Mouse (Mus musculus): ENCODE measurements around the gene Sltm. TPM values are rescaled to one million over a fixed set of nuclear protein-coding genes. Genes with fewer than 3 reads are reported as not detected.
"Not testable (repeated sequence)": the region's sequence is repeated elsewhere in the genome, so short reads cannot be mapped to it uniquely, and the experiment has no call there.

The Sltm gene
- total RNA-seq, 1 experiment from 2014 or later = 161 TPM

- no peak for ATAC-seq (ENCODE audit: extremely low read depth, insufficient number of reproducible peaks, low FRiP score, poor library complexity, severe bottlenecking)
Observed at GRCm38 (mm10) chr9:70544831-70545230, 2.3 kb downstream of the Sltm start.

DNA sequence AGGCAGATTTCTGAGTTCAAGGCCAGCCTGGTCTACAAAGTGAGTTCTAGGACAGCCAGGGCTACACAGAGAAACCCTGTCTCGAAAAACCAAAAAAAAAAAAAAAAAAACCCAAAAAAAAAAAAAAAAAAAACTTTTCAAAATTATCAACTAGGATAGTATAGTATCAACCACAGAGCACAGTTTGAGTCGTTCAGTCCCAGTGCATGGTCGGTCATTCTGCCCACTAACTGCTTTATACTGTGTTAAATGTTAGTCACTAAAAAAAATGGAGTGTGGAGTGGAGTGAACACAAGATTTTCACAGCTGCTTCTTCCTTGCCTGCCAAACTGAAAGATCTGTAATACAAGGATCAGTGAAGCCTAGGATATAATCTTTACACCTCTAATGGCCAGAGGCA lies 4.0 kb downstream of the Sltm start:
- ATAC-seq (ENCODE audit: extremely low read depth, insufficient number of reproducible peaks, low FRiP score, poor library complexity, severe bottlenecking) = not testable (repeated sequence)

GRCm38 (mm10) chr9:70548304-70548703 lies 5.8 kb downstream of the Sltm start:
- no peak for ATAC-seq (ENCODE audit: extremely low read depth, insufficient number of reproducible peaks, low FRiP score, poor library complexity, severe bottlenecking)

- ATAC-seq (ENCODE audit: extremely low read depth, insufficient number of reproducible peaks, low FRiP score, poor library complexity, severe bottlenecking) = no peak
Observed at GRCm38 (mm10) chr9:70551524-70551923, 9.0 kb downstream of the Sltm start.

GRCm38 (mm10) chr9:70552233-70552632 lies 9.7 kb downstream of the Sltm start:
- not testable (repeated sequence) for ATAC-seq (ENCODE audit: extremely low read depth, insufficient number of reproducible peaks, low FRiP score, poor library complexity, severe bottlenecking)

DNA sequence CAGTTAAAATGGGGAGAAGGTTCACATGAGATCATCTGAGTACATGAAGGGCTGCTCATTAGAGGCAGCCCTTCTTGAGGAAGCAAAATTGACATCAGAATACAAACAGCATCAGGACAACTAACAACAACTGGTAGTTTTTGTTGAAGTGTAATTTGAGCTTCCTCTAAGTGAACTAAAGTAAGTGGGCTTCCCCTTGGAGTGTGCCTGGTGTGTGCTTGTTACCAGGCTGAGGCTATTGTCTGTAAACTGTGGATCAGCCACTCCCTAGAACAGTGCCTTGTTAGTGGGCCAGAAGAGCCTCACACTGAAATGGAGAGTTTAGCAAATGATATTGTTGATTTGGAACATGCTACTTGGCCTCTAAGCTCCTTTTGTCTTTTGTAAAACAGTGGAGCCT lies 12.9 kb downstream of the Sltm start:
- no peak for ATAC-seq (ENCODE audit: extremely low read depth, insufficient number of reproducible peaks, low FRiP score, poor library complexity, severe bottlenecking)

- no peak for ATAC-seq (ENCODE audit: extremely low read depth, insufficient number of reproducible peaks, low FRiP score, poor library complexity, severe bottlenecking)
Observed at GRCm38 (mm10) chr9:70556796-70557195, 14.2 kb downstream of the Sltm start.

DNA sequence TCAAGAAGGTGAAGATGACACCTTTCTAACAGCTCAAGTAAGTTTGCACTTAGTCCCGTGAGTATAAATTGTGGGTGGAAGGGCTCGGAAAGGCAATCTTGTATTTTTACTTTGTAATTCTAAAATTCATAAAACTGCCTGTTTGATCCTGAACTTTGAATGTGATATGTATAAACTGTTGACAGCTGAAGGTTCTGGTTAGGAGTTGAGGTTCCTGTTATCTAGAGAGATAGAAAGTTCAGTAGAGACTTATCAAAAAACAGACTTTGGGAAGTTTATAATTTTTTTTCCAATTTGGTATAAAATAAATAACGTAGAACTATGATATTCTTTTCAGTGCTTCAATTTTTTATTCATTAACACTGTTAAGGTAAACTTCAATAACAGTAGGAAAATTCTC lies 20.3 kb downstream of the Sltm start:
- ATAC-seq (ENCODE audit: extremely low read depth, insufficient number of reproducible peaks, low FRiP score, poor library complexity, severe bottlenecking) = no peak

GRCm38 (mm10) chr9:70567651-70568050 lies 25.1 kb downstream of the Sltm start:
- ATAC-seq (ENCODE audit: extremely low read depth, insufficient number of reproducible peaks, low FRiP score, poor library complexity, severe bottlenecking) = no peak

DNA sequence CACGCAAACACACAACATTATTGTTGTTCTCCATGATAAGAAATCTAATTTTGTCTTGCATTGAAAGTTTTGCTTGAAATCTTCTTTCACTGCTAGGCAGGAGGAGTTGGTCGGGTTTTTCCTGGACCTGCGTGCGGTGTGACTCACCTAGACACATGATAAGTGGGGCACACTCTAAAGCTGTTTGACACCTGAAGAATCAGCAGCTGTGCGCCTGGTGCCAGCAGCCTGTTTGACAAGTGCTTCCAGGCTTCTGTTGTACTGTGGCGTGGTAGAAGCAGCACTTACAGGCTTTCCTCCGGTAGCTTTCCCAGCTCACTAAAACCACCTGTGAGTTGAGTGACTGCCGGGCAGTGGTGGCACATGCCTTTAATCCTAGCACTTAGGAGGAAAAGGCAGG lies 27.8 kb downstream of the Sltm start:
- no peak for ATAC-seq (ENCODE audit: extremely low read depth, insufficient number of reproducible peaks, low FRiP score, poor library complexity, severe bottlenecking)

GRCm38 (mm10) chr9:70578123-70578522 lies 35.6 kb downstream of the Sltm start:
- ATAC-seq (ENCODE audit: extremely low read depth, insufficient number of reproducible peaks, low FRiP score, poor library complexity, severe bottlenecking) = no peak

DNA sequence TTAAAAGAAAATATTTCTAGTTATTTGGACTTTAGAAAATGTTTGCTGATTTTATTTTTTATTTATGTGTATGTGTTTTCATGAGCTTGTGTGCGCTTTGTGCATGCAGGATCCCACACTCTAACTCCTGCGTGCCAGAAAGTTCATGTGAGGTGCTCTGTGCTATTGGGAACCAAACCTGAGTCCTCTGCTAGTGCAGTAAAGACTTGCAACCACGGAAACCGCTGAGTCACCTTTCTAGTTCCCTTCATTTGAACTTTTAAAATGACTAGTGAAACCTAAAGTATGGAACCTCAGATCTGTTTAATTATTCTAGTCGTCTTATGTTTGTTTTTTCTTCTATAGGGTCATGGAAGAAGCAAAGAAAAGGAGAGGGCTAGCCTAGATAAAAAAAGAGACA lies 38.4 kb downstream of the Sltm start:
- no peak for ATAC-seq (ENCODE audit: extremely low read depth, insufficient number of reproducible peaks, low FRiP score, poor library complexity, severe bottlenecking)

DNA sequence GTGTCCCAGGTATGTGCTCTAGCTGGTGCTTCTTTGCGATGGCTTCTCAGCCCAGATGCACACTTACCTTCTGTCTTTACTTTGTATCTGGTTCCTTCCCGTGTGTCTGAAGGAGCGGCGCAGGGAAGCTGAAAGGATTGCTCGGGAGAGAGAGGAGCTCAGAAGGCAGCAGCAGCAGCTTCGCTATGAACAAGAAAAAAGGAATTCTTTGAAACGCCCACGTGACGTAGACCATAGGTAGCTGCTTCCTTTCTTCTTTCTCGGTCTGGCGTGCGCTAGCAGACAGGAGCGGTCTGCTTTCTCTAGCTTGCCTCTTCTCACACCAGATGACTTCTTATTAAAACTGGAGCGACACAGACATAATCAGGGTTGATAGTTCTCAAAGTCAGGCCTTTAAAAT lies 42.1 kb downstream of the Sltm start:
- ATAC-seq (ENCODE audit: extremely low read depth, insufficient number of reproducible peaks, low FRiP score, poor library complexity, severe bottlenecking) = no peak

- ATAC-seq (ENCODE audit: extremely low read depth, insufficient number of reproducible peaks, low FRiP score, poor library complexity, severe bottlenecking) = peak; percentile 45; the same call in 1 of the 2 replicates
Observed at GRCm38 (mm10) chr9:70585172-70585571, 42.6 kb downstream of the Sltm start.

DNA sequence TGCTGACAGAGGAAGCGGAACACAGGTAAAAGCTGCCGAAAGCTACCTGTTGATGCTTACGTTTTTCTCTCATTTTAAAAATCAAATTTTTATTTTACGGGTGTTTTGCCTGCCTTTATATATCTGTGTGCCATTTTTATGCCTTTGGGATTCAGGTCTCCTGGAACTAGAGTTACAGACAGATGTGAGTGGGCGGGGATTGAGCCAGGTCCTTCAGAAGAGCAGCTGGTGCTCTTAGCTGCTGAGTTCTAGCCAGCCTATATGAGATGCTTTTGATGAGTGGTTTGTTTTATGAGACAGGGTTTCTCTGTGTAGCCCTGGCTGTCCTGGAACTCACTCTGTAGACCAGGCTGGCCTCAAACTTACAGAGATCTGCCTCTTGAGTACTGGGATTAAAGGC lies 44.6 kb downstream of the Sltm start:
- ATAC-seq (ENCODE audit: extremely low read depth, insufficient number of reproducible peaks, low FRiP score, poor library complexity, severe bottlenecking) = no peak

DNA sequence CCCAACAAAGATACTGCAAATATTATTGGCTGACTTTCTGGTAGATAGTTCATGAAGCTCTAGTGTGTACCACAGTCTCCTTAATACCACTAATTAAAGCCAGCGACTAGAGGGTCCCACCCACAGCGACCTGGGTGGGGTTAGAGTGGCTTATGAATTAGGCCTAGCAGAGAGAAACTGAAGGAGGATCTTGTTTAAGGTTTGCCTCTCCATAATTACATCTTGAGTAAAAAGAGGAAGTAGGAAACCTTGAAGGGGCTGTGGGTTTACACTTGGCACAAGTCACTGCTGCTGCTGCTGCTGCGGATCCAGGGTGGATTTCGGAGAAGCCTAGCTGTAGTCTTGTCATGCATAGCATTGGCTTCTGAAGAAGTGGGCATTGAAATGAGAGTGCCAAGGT lies 48.2 kb downstream of the Sltm start:
- peak; percentile 36; the same call in 1 of the 2 replicates for ATAC-seq (ENCODE audit: extremely low read depth, insufficient number of reproducible peaks, low FRiP score, poor library complexity, severe bottlenecking)

- no peak for ATAC-seq (ENCODE audit: extremely low read depth, insufficient number of reproducible peaks, low FRiP score, poor library complexity, severe bottlenecking)
Observed at GRCm38 (mm10) chr9:70591486-70591885, 48.9 kb downstream of the Sltm start.

- no peak for ATAC-seq (ENCODE audit: extremely low read depth, insufficient number of reproducible peaks, low FRiP score, poor library complexity, severe bottlenecking)
Observed at GRCm38 (mm10) chr9:70598271-70598670, 55.7 kb downstream of the Sltm start.

DNA sequence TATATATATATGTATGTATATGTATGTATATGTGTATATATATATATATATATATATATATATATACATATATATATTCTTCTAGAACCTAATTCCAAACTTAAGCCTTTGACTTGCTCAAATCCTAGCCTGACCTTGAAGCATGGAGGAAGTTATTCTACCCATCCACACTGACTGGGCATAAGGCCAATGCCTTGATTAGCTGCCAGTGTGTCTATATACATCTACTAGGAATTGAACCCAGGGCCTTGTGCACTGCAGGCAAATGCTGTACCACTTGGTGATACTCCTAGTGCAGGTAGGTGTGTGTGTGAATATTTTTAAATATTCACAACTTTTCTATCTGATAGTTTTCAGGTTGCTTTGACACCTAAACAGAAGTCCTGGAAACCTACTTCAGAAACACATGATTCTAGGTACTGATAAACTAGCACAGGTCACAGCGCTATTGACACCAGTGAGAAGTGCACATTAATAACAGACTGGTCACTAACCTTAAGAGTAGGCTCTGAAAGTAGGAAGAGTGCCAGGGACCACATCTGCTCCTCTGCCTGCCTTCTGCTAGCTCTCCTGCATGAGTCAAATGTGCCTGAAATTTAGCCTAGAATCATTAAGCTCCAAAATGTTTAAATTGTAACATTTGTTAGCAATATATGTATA lies 59.8 kb downstream of the Sltm start:
- no peak for ATAC-seq (ENCODE audit: extremely low read depth, insufficient number of reproducible peaks, low FRiP score, poor library complexity, severe bottlenecking)

GRCm38 (mm10) chr9:70611026-70611673 lies 68.6 kb downstream of the Sltm start:
- ATAC-seq (ENCODE audit: extremely low read depth, insufficient number of reproducible peaks, low FRiP score, poor library complexity, severe bottlenecking) = no peak

GRCm38 (mm10) chr9:70629711-70630110 lies 87.2 kb downstream of the Sltm start:
- no peak for ATAC-seq (ENCODE audit: extremely low read depth, insufficient number of reproducible peaks, low FRiP score, poor library complexity, severe bottlenecking)

All from neutrophil, adult 5-6 weeks (primary cell).